Mouse (Mus musculus) MEL (cell line): ENCODE results near the gene E130218I03Rik. TPM values are rescaled to one million over a fixed set of nuclear protein-coding genes. Genes with fewer than 3 reads are reported as not detected.

Experiments used
- DNase-seq: peaks from one replicate; pipeline ENCODE4 v3.0.0; 2011; ENCODE audit warnings: low read depth, low spot score
- H3K27ac ChIP-seq: 2 replicates; pipeline ENCODE4 v1.5.1; 2012; ENCODE audit warnings: low read depth, mild to moderate bottlenecking, control low read depth, low read length, moderate library complexity; ENCODE audit not compliant: control insufficient read depth
- H3K27me3 ChIP-seq, 2 experiments: fragments of 150-350 bp in 1 of 2; sonication (generic) in 1 of 2; 2 replicates each; pipeline ENCODE4 v1.6.1; 2012; ENCODE audit warnings: low read length in 2 of 2, mild to moderate bottlenecking in 2 of 2, improper control_type of control experiment in 1 of 2, moderate library complexity in 1 of 2; ENCODE audit not compliant: insufficient read depth in 2 of 2, control insufficient read depth in 1 of 2
- H3K36me3 ChIP-seq, 2 experiments: 2 replicates each; pipeline ENCODE4 v1.6.1; 2012 to 2014; ENCODE audit warnings: low read length in 2 of 2, improper control_type of control experiment in 1 of 2, inconsistent platforms in 1 of 2, mild to moderate bottlenecking in 1 of 2; ENCODE audit not compliant: insufficient read depth in 2 of 2, control insufficient read depth in 1 of 2
- H3K4me1 ChIP-seq, 2 experiments: fragments of 150-350 bp in 1 of 2; sonication (generic) in 1 of 2; 2 replicates each; pipeline ENCODE4 v1.6.1; 2012; ENCODE audit warnings: low read length in 2 of 2, improper control_type of control experiment in 1 of 2, mild to moderate bottlenecking in 1 of 2; ENCODE audit not compliant: insufficient read depth in 2 of 2, control insufficient read depth in 1 of 2
- H3K4me3 ChIP-seq, 2 experiments: fragments of 150-350 bp in 1 of 2; sonication (generic) in 1 of 2; 2 replicates each; pipeline ENCODE4 v1.5.1; 2012; ENCODE audit warnings: low read depth in 2 of 2, low read length in 2 of 2, mild to moderate bottlenecking in 2 of 2, moderate library complexity in 2 of 2, control low read depth in 1 of 2, improper control_type of control experiment in 1 of 2; ENCODE audit not compliant: control insufficient read depth in 1 of 2, insufficient read depth in 1 of 2
- H3K79me2 ChIP-seq: 2 replicates; pipeline ENCODE4 v1.6.1; 2012; ENCODE audit warnings: mild to moderate bottlenecking, low read length, moderate library complexity; ENCODE audit not compliant: control insufficient read depth, poor library complexity, insufficient read depth
- H3K9ac ChIP-seq: 2 replicates; pipeline ENCODE4 v1.6.1; 2012; ENCODE audit warnings: low read depth, mild to moderate bottlenecking, control low read depth, low read length, moderate library complexity; ENCODE audit not compliant: control insufficient read depth, poor library complexity, severe bottlenecking
- H3K9me3 ChIP-seq: fragments of 150-350 bp; sonication (generic); replicated peaks from 2 replicates; pipeline ENCODE4 v1.6.1; 2012; ENCODE audit warnings: mild to moderate bottlenecking, low read length, improper control_type of control experiment, moderate library complexity; ENCODE audit not compliant: insufficient read depth
- BHLHE40 ChIP-seq: IDR thresholded peaks from 2 replicates; pipeline ENCODE4 v1.6.1; 2012; ENCODE audit warnings: low read depth, mild to moderate bottlenecking, inconsistent platforms, low read length, improper control_type of control experiment, borderline replicate concordance
- CHD1 ChIP-seq: IDR thresholded peaks from 2 replicates; pipeline ENCODE4 v1.6.1; 2012; ENCODE audit warnings: low read depth, mild to moderate bottlenecking, inconsistent platforms, low read length, improper control_type of control experiment
- CHD2 ChIP-seq: IDR thresholded peaks from 2 replicates; pipeline ENCODE4 v1.6.1; 2011; ENCODE audit warnings: low read length, improper control_type of control experiment
- CTCF ChIP-seq, 3 experiments: IDR thresholded peaks in 2 of 3; conservative IDR thresholded peaks in 1 of 3; 2 replicates each; pipeline ENCODE4 v1.5.1; 2011 to 2012; ENCODE audit warnings: low read length in 3 of 3, low read depth in 2 of 3, mild to moderate bottlenecking in 2 of 3, improper control_type of control experiment in 1 of 3, inconsistent platforms in 1 of 3, mixed read lengths in 1 of 3, moderate library complexity in 1 of 3; ENCODE audit not compliant: control insufficient read depth in 1 of 3, insufficient read depth in 1 of 3, poor library complexity in 1 of 3, severe bottlenecking in 1 of 3
- ELF1 ChIP-seq: IDR thresholded peaks from 2 replicates; pipeline ENCODE4 v1.6.1; 2014; ENCODE audit warnings: low read depth, mild to moderate bottlenecking, inconsistent platforms, low read length, improper control_type of control experiment, moderate library complexity
- ETS1 ChIP-seq: IDR thresholded peaks from 2 replicates; pipeline ENCODE4 v1.6.1; 2012; ENCODE audit warnings: low read depth, mild to moderate bottlenecking, inconsistent platforms, low read length, improper control_type of control experiment, moderate library complexity
- GABPA ChIP-seq: IDR thresholded peaks from 2 replicates; pipeline ENCODE4 v1.6.1; 2012; ENCODE audit warnings: low read depth, mild to moderate bottlenecking, inconsistent platforms, low read length, improper control_type of control experiment, moderate library complexity
- GATA1 ChIP-seq: IDR thresholded peaks from 2 replicates; pipeline ENCODE4 v1.6.1; 2011; ENCODE audit warnings: low read depth, low read length, improper control_type of control experiment
- JUND ChIP-seq: IDR thresholded peaks from 2 replicates; pipeline ENCODE4 v1.6.1; 2011; ENCODE audit warnings: low read depth, mild to moderate bottlenecking, improper control_type of control experiment, low read length
- KAT2A ChIP-seq: conservative IDR thresholded peaks from 2 replicates; pipeline ENCODE4 v1.6.1; 2012; ENCODE audit warnings: low read depth, low read length, improper control_type of control experiment, inconsistent platforms
- MAX ChIP-seq: IDR thresholded peaks from 2 replicates; pipeline ENCODE4 v1.6.1; 2011; ENCODE audit warnings: low read length, improper control_type of control experiment
- MEF2A ChIP-seq: IDR thresholded peaks from 2 replicates; pipeline ENCODE4 v1.6.1; 2014; ENCODE audit warnings: low read depth, mild to moderate bottlenecking, inconsistent platforms, low read length, improper control_type of control experiment; ENCODE audit not compliant: poor library complexity, insufficient replicate concordance, severe bottlenecking; ENCODE audit errors: extremely low read depth
- MYB ChIP-seq: IDR thresholded peaks from 2 replicates; pipeline ENCODE4 v1.6.1; 2011; ENCODE audit warnings: mild to moderate bottlenecking, low read depth, low read length, improper control_type of control experiment
- MYC ChIP-seq: IDR thresholded peaks from 2 replicates; pipeline ENCODE4 v1.6.1; 2011; ENCODE audit warnings: low read depth, mild to moderate bottlenecking, low read length, improper control_type of control experiment, moderate library complexity
- NELFE ChIP-seq: IDR thresholded peaks from 2 replicates; pipeline ENCODE4 v1.6.1; 2011; ENCODE audit warnings: low read depth, low read length, improper control_type of control experiment
- NRF1 ChIP-seq: IDR thresholded peaks from 2 replicates; pipeline ENCODE4 v1.6.1; 2014; ENCODE audit warnings: low read depth, mild to moderate bottlenecking, inconsistent platforms, low read length, improper control_type of control experiment, moderate library complexity; ENCODE audit not compliant: poor library complexity, insufficient read depth, severe bottlenecking
- POLR2A ChIP-seq, 2 experiments: IDR thresholded peaks; 2 replicates each; pipeline ENCODE4 v1.6.1; 2011 to 2012; ENCODE audit warnings: low read length in 2 of 2, mild to moderate bottlenecking in 2 of 2, control low read depth in 1 of 2, improper control_type of control experiment in 1 of 2, low read depth in 1 of 2, moderate library complexity in 1 of 2; ENCODE audit not compliant: control insufficient read depth in 1 of 2, insufficient read depth in 1 of 2, poor library complexity in 1 of 2
- POLR2AphosphoS2 ChIP-seq: IDR thresholded peaks from 2 replicates; pipeline ENCODE4 v1.6.1; 2011; ENCODE audit warnings: low read length, improper control_type of control experiment
- POLR2AphosphoS5 ChIP-seq: IDR thresholded peaks from 2 replicates; pipeline ENCODE4 v1.6.1; 2012; ENCODE audit warnings: low read depth, borderline replicate concordance, mild to moderate bottlenecking, inconsistent platforms, low read length, moderate library complexity, mixed read lengths
- RAD21 ChIP-seq: IDR thresholded peaks from 2 replicates; pipeline ENCODE4 v1.6.1; 2011; ENCODE audit warnings: mild to moderate bottlenecking, low read depth, low read length, improper control_type of control experiment
- RCOR1 ChIP-seq: IDR thresholded peaks from 2 replicates; pipeline ENCODE4 v1.6.1; 2012; ENCODE audit warnings: low read depth, mild to moderate bottlenecking, inconsistent platforms, low read length, improper control_type of control experiment
- SMC3 ChIP-seq: IDR thresholded peaks from 2 replicates; pipeline ENCODE4 v1.6.1; 2011; ENCODE audit warnings: low read depth, low read length, improper control_type of control experiment
- TAL1 ChIP-seq: IDR thresholded peaks from 2 replicates; pipeline ENCODE4 v1.6.1; 2012; ENCODE audit warnings: mild to moderate bottlenecking, inconsistent platforms, low read length, moderate library complexity, mixed read lengths
- TBP ChIP-seq: IDR thresholded peaks from 2 replicates; pipeline ENCODE4 v1.8.0; 2011; ENCODE audit warnings: low read depth, low read length, improper control_type of control experiment
- USF1 ChIP-seq: IDR thresholded peaks from 2 replicates; pipeline ENCODE4 v1.6.1; 2014; ENCODE audit warnings: low read depth, mild to moderate bottlenecking, inconsistent platforms, low read length, improper control_type of control experiment, moderate library complexity
- USF2 ChIP-seq, 2 experiments: IDR thresholded peaks; 2 replicates each; pipeline ENCODE4 v1.6.1; 2011 to 2012; ENCODE audit warnings: improper control_type of control experiment in 2 of 2, low read length in 2 of 2, borderline replicate concordance in 1 of 2, inconsistent platforms in 1 of 2, low read depth in 1 of 2, mild to moderate bottlenecking in 1 of 2; ENCODE audit not compliant: insufficient read depth in 1 of 2
- ZC3H11A ChIP-seq: IDR thresholded peaks from 2 replicates; pipeline ENCODE4 v1.6.1; 2012; ENCODE audit warnings: low read depth, mild to moderate bottlenecking, inconsistent platforms, low read length, improper control_type of control experiment
- ZMIZ1 ChIP-seq: IDR thresholded peaks from 2 replicates; pipeline ENCODE4 v1.6.1; 2012; ENCODE audit warnings: low read depth, mild to moderate bottlenecking, inconsistent platforms, low read length, improper control_type of control experiment, moderate library complexity
- ZNF384 ChIP-seq: IDR thresholded peaks from 2 replicates; pipeline ENCODE4 v1.6.1; 2012; ENCODE audit warnings: low read depth, mild to moderate bottlenecking, inconsistent platforms, low read length, improper control_type of control experiment
- polyA plus RNA-seq, 2 experiments: library from polyadenylated mRNA; stranded (reverse) in 1 of 2; unstranded in 1 of 2; fragments of >175 nt in 1 of 2; fragments of >200 nt in 1 of 2; gene quantifications; 2 replicates each; pipeline versions ENCODE4 v1.2.1 to v1.2.4; 2012; ENCODE audit warnings: low replicate concordance in 2 of 2, low read depth in 1 of 2; ENCODE audit not compliant: insufficient read length in 2 of 2, insufficient read depth in 1 of 2, missing spikeins in 1 of 2
- total RNA-seq: library from RNA; depleted of rRNA; stranded (reverse); fragments of 300-350 nt; gene quantifications from 2 replicates; pipeline ENCODE4 v1.2.3, GENCODE M21; 2012

E130218I03Rik gene
- total and polyA plus RNA-seq, 3 experiments = 1.6 to 2.8 TPM; not detected in 1

GRCm38 (mm10) chr4:134273417-134274345 is 30.2 kb downstream of the E130218I03Rik start (continued):
- peak; percentile 54; the same call in 1 of the 2 replicates for TF ChIP-seq RCOR1
- TF ChIP-seq JUND = no peak
- TF ChIP-seq USF2 (IDR thresholded peaks at IDR 0.05; ENCODE audit: borderline replicate concordance in 1 of 2, insufficient read depth in 1 of 2, low read depth in 1 of 2, low read length in 2 of 2) = no peak
- no peak for TF ChIP-seq POLR2AphosphoS2
- no peak for TF ChIP-seq CTCF (IDR thresholded peaks at IDR 0.05 in 2 of 3, conservative IDR thresholded peaks at IDR 0.05 in 1 of 3; ENCODE audit: control insufficient read depth in 1 of 3, insufficient read depth in 1 of 3, low read depth in 2 of 3, low read length in 3 of 3, poor library complexity in 1 of 3, severe bottlenecking in 1 of 3)
- TF ChIP-seq USF1 = no peak
- TF ChIP-seq CHD2 = no peak
- TF ChIP-seq KAT2A = peak; percentile 46; the same call in 1 of the 2 replicates
- peak; percentile 55; the same call in 1 of the 2 replicates for TF ChIP-seq ETS1
- TF ChIP-seq ELF1 = 0 out of 2 replicates have a peak, but pooled peaks have one; percentile 31
- TF ChIP-seq ZNF384 = no peak
- TF ChIP-seq ZC3H11A = no peak
- TF ChIP-seq SMC3 = no peak
- peak; percentile 64; the same call in 1 of the 2 replicates for TF ChIP-seq BHLHE40
- TF ChIP-seq TAL1 = peak; percentile 79
- TF ChIP-seq MAX = peak; percentile 38; the same call in 1 of the 2 replicates
- peak; percentile 53; the same call in 1 of the 2 replicates for TF ChIP-seq POLR2AphosphoS5
- TF ChIP-seq MYC = 0 out of 2 replicates have a peak, but pooled peaks have one; percentile 59
- no peak for TF ChIP-seq RAD21
- TF ChIP-seq TBP = peak; percentile 53

GRCm38 (mm10) chr4:134284942-134285341 is 41.5 kb downstream of the E130218I03Rik start:
- peak; percentile 91 for DNase-seq
- H3K79me2 ChIP-seq = peaks cover 15% of the 10 kb centered on the region
- no peak overlapping the region for H3K4me3 ChIP-seq
- H3K36me3 ChIP-seq = peaks cover 11 to 24% of the 10 kb centered on the region in 2 experiments
- H3K27ac ChIP-seq = peak overlapping the region; percentile 73
- no peak overlapping the region for H3K9ac ChIP-seq
- H3K27me3 ChIP-seq = no peaks in the 10 kb centered on the region
- H3K9me3 ChIP-seq = no peaks in the 10 kb centered on the region
- peaks cover 2 to 21% of the 10 kb centered on the region in 2 experiments; a peak in 3 of 4 replicates for H3K4me1 ChIP-seq
- TF ChIP-seq POLR2AphosphoS5 (no peak), SMC3 (no peak), MEF2A (no peak), ZC3H11A (no peak), CHD2 (no peak), TBP (no peak), BHLHE40 (no peak), NELFE (peak; percentile 29; the same call in 1 of the 2 replicates), KAT2A (no peak), MAX (0 out of 2 replicates have a peak, but pooled peaks have one; percentile 23), ETS1 (peak; percentile 70), RAD21 (no peak), NRF1 (no peak), CTCF (IDR thresholded peaks at IDR 0.05 in 2 of 3, conservative IDR thresholded peaks at IDR 0.05 in 1 of 3; ENCODE audit: control insufficient read depth in 1 of 3, insufficient read depth in 1 of 3, low read depth in 2 of 3, low read length in 3 of 3, poor library complexity in 1 of 3, severe bottlenecking in 1 of 3) (no peak), ZMIZ1 (no peak), GATA1 (peak; percentile 60), MYC (peak; percentile 80; the same call in 1 of the 2 replicates), POLR2A (IDR thresholded peaks at IDR 0.05; ENCODE audit: control insufficient read depth in 1 of 2, insufficient read depth in 1 of 2, low read depth in 1 of 2, low read length in 2 of 2, poor library complexity in 1 of 2) (peak in 1 of 2 experiments; percentile 51; a peak in 2 of 4 replicates), CHD1 (no peak; the same call in 1 of the 2 replicates), USF1 (no peak), GABPA (no peak), MYB (no peak)
